Mouse (Mus musculus) midbrain, embryonic 11.5 days (tissue): Measurements from ENCODE around the gene Mbtd1. TPM values are rescaled to one million over a fixed set of nuclear protein-coding genes. Genes with fewer than 3 reads are reported as not detected.
A peak's percentile ranks its signal among the peaks of the same experiment; 100 is the strongest.

ENCODE experiments used
- ATAC-seq: fragments of 200-750 bp; cut with Nextera tagmentation; 2 replicates; pipeline ENCODE4 v1.8.0; 2017; ENCODE audit warnings: moderate TSS enrichment, moderate library complexity; ENCODE audit not compliant: low FRiP score
- DNase-seq: peaks from one replicate; pipeline ENCODE4 v3.0.0; 2015; ENCODE audit warnings: low spot score; ENCODE audit errors: missing footprints
- H3K27ac ChIP-seq: fragments of 300-500 bp; sonication (generic); 2 replicates; pipeline ENCODE4 v1.5.1; 2014; ENCODE audit warnings: low read depth, low read length
- H3K27me3 ChIP-seq: fragments of 300-500 bp; sonication (generic); 2 replicates; pipeline ENCODE4 v1.6.1; 2014; ENCODE audit warnings: mild to moderate bottlenecking, low read length, moderate library complexity, mixed read lengths; ENCODE audit not compliant: control insufficient read depth, insufficient read depth
- H3K36me3 ChIP-seq: fragments of 300-500 bp; sonication (generic); 2 replicates; pipeline ENCODE4 v1.6.1; 2014; ENCODE audit warnings: mild to moderate bottlenecking, low read length, moderate library complexity, mixed read lengths; ENCODE audit not compliant: control insufficient read depth, insufficient read depth
- H3K4me1 ChIP-seq: fragments of 300-500 bp; sonication (generic); 2 replicates; pipeline ENCODE4 v1.6.1; 2014; ENCODE audit warnings: low read length; ENCODE audit not compliant: control insufficient read depth, insufficient read depth
- H3K4me2 ChIP-seq: fragments of 300-500 bp; sonication (generic); 2 replicates; pipeline ENCODE4 v1.6.1; 2014; ENCODE audit warnings: mild to moderate bottlenecking, moderate library complexity
- H3K4me3 ChIP-seq: fragments of 300-500 bp; sonication (generic); 2 replicates; pipeline ENCODE4 v1.5.1; 2014; ENCODE audit warnings: low read depth, low read length
- H3K9ac ChIP-seq: fragments of 300-500 bp; sonication (generic); 2 replicates; pipeline ENCODE4 v1.6.1; 2014; ENCODE audit warnings: low read length
- H3K9me3 ChIP-seq: fragments of 300-500 bp; sonication (generic); 2 replicates; pipeline ENCODE4 v1.6.1; 2016; ENCODE audit warnings: low read length; ENCODE audit not compliant: control insufficient read depth
- WGBS: fragments of 180-500 bp; shearing (Covaris S2); extraction: QIAGEN DNeasy Blood & Tissue Kit; methylation state at CpG from one replicate; pipeline ENCODE4 v1.1.7; 2014; 5-methylcytosine and 5-hydroxymethylcytosine counted together
- polyA plus RNA-seq: library from polyadenylated mRNA; unstranded; fragments of >200 nt; fragmentation: Nextera tagmentation; extraction: Ambion mirVana; gene quantifications from 2 replicates; pipeline ENCODE4 v1.2.1, GENCODE M21; 2014

Gene Mbtd1
- polyA plus RNA-seq, 1 experiment from 2014 or later = 30.6 TPM

DNA sequence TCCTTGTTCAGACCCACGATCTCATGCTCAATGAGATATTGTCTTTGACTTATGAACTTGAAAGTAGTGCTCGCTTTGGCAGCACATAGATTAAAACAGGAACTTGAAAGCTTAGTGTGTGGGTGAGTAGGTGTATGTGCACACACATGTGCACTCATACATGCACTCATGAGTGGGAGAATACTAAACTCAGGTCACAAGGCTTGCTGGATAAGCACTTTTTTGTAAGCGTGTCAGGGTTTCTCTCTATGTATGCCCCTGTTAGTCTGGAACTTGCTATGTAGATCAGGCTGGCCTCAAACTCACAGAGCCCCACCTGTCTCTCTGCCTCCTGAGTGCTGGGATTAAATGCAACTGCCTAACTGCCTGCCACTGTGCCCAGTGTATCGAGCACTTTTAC is 101.4 kb downstream of the Mbtd1 start:
- Histone ChIP-seq H3K27ac (no peak overlapping the region), H3K4me3 (no peak overlapping the region), H3K27me3 (no peaks in the 10 kb centered on the region), H3K4me1 (no peaks in the 10 kb centered on the region), H3K4me2 (no peak overlapping the region), H3K9ac (no peak overlapping the region), H3K36me3 (no peaks in the 10 kb centered on the region), H3K9me3 (no peaks in the 10 kb centered on the region)
- ATAC-seq = no peak
- no peak for DNase-seq
- WGBS = 89% methylated on average over 4 of the region's 4 CpGs

- Histone ChIP-seq H3K4me3 (no peak overlapping the region), H3K36me3 (no peaks in the 10 kb centered on the region), H3K9me3 (no peaks in the 10 kb centered on the region), H3K4me1 (no peaks in the 10 kb centered on the region), H3K27me3 (no peaks in the 10 kb centered on the region), H3K27ac (no peak overlapping the region), H3K9ac (no peak overlapping the region), H3K4me2 (no peak overlapping the region)
- ATAC-seq (no peak), DNase-seq (no peak)
- 73% methylated on average over 8 of the region's 8 CpGs for WGBS
Measured at GRCm38 (mm10) chr11:93987625-93988327, 102.1 kb downstream of the Mbtd1 start.

- 69% methylated on average over 12 of the region's 12 CpGs for WGBS
- Histone ChIP-seq H3K27me3 (no peaks in the 10 kb centered on the region), H3K4me1 (no peaks in the 10 kb centered on the region), H3K9ac (no peak overlapping the region), H3K27ac (no peak overlapping the region), H3K4me3 (no peak overlapping the region), H3K4me2 (no peak overlapping the region), H3K9me3 (no peaks in the 10 kb centered on the region), H3K36me3 (no peaks in the 10 kb centered on the region)
- no peak for DNase-seq
- no peak for ATAC-seq
Measured at GRCm38 (mm10) chr11:93988328-93989062, 102.8 kb downstream of the Mbtd1 start.

DNA sequence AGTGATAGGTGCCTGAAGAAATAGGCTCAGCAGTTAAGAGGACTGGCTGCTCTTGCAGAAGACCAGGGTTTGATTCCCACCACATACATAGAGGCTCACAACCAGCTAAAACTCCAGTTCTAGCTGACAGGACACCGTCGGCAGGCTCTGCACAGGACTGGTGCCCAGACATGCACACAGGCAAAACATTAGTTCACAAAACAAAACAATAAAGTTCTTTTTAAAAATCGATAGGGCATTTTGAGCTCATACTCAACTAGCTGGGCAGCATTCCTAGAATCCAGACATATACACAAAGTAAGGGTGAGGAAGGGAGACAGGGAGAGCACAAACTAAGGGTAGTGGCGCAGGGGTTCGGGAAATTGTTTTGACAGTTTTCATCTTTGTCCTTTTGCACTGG is 108.9 kb downstream of the Mbtd1 start:
- 65% methylated on average over 5 of the region's 5 CpGs for WGBS
- Histone ChIP-seq H3K27me3 (no peaks in the 10 kb centered on the region), H3K36me3 (no peaks in the 10 kb centered on the region), H3K4me1 (peaks cover 15% of the 10 kb centered on the region), H3K4me2 (peak overlapping the region; percentile 51), H3K9me3 (no peaks in the 10 kb centered on the region), H3K4me3 (peak overlapping the region; percentile 91; the same call in 1 of the 2 replicates), H3K9ac (no peak overlapping the region), H3K27ac (no peak overlapping the region)
- no peak for DNase-seq
- no peak for ATAC-seq

DNA sequence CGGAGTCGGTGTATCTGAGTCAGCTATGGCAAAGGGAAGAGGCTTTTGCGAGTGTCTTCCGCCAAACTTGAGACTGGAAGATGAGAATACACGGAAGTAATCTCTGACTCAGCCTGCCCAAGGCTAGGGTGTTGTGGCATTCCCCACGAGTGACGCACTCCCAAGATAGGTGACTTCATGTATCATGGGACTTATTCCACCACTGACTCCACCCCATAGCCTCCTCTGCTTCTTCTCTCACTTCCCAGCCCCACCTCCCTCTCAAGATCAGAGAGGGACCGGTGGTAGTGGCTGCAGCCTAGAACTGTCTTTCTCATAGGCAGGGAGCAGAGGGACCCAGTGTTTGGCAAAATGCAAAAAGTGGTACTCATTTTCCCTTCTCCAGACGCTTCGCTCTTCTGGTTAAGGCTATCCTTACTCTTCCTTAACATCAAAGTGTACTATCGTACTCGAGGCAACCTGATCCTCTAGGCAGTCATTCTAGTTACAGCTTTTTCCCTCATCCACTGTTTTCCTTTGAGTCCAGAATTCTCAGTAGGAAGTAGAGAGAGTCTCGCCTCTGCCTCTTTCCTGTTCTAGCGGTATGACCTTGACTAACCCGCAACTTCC is 109.6 kb downstream of the Mbtd1 start:
- DNase-seq (no peak), ATAC-seq (peak; percentile 17)
- Histone ChIP-seq H3K4me2 (peak overlapping the region; percentile 51), H3K4me3 (peak overlapping the region; percentile 91), H3K9me3 (no peaks in the 10 kb centered on the region), H3K4me1 (peaks cover 15% of the 10 kb centered on the region), H3K36me3 (no peaks in the 10 kb centered on the region), H3K9ac (peak overlapping the region; percentile 86), H3K27me3 (no peaks in the 10 kb centered on the region), H3K27ac (peak overlapping the region; percentile 87)
- WGBS = 6% methylated on average over 15 of the region's 15 CpGs

GRCm38 (mm10) chr11:93995720-93996305 is 110.2 kb downstream of the Mbtd1 start, which contains the start of gene Spag9:
Gene Spag9, plus strand, starts transcription at chr11:93996091.
- Histone ChIP-seq H3K4me2 (peak within 1 kb of the TSS; percentile 92), H3K27ac (peak within 1 kb of the TSS; percentile 87), H3K4me1 (peaks cover 15% of the 10 kb centered on the region), H3K9ac (peak within 1 kb of the TSS; percentile 86), H3K4me3 (peak within 1 kb of the TSS; percentile 91), H3K27me3 (no peaks in the 10 kb centered on the region), H3K9me3 (no peaks in the 10 kb centered on the region), H3K36me3 (no peaks in the 10 kb centered on the region)
- DNase-seq = peak; percentile 100
- ATAC-seq = peak; percentile 94
- under 1% methylated on average over 48 of the region's 70 CpGs for WGBS

Other genes starting within 250 kb of the Mbtd1 start
- 45.1 and 52.0 TPM in 2 replicates for gene Utp18, start 86 bp upstream of the Mbtd1 start, polyA plus RNA-seq
- gene Nme2, start 70.4 kb downstream of the Mbtd1 start, polyA plus RNA-seq = 142 and 144 TPM in 2 replicates
- 345 and 375 TPM in 2 replicates for gene Gm20390, start 82.4 kb downstream of the Mbtd1 start, polyA plus RNA-seq
- 200 and 215 TPM in 2 replicates for gene Nme1, start 82.7 kb downstream of the Mbtd1 start, polyA plus RNA-seq
- gene Spag9, start 110.2 kb downstream of the Mbtd1 start, polyA plus RNA-seq = 107 and 118 TPM in 2 replicates